Mouse (Mus musculus) lung, embryonic 15.5 days (tissue): Measurements from ENCODE around the gene Pla2g1b. TPM values are rescaled to one million over a fixed set of nuclear protein-coding genes. Genes with fewer than 3 reads are reported as not detected.

Source experiments
- ATAC-seq: fragments of 200-750 bp; cut with Nextera tagmentation; 2 replicates; pipeline ENCODE4 v1.8.0; 2017; ENCODE audit warnings: moderate number of reproducible peaks, borderline replicate concordance; ENCODE audit not compliant: low FRiP score, low TSS enrichment; ENCODE audit errors: extremely low read depth
- H3K27ac ChIP-seq: fragments of 300-500 bp; sonication (generic); 2 replicates; pipeline ENCODE4 v1.5.1; 2015; ENCODE audit warnings: moderate library complexity, mild to moderate bottlenecking, inconsistent platforms
- H3K27me3 ChIP-seq: fragments of 300-500 bp; sonication (generic); 2 replicates; pipeline ENCODE4 v1.6.1; 2015; ENCODE audit warnings: inconsistent platforms
- H3K36me3 ChIP-seq: fragments of 300-500 bp; sonication (generic); 2 replicates; pipeline ENCODE4 v1.6.1; 2015; ENCODE audit warnings: inconsistent platforms
- H3K4me1 ChIP-seq: fragments of 300-500 bp; sonication (generic); 2 replicates; pipeline ENCODE4 v1.6.1; 2015; ENCODE audit warnings: inconsistent platforms
- H3K4me2 ChIP-seq: fragments of 300-500 bp; sonication (generic); 2 replicates; pipeline ENCODE4 v1.6.1; 2015; ENCODE audit warnings: inconsistent platforms, mild to moderate bottlenecking, moderate library complexity
- H3K4me3 ChIP-seq: fragments of 300-500 bp; sonication (generic); 2 replicates; pipeline ENCODE4 v1.5.1; 2015; ENCODE audit warnings: mild to moderate bottlenecking, inconsistent platforms
- H3K9ac ChIP-seq: fragments of 300-500 bp; sonication (generic); 2 replicates; pipeline ENCODE4 v1.6.1; 2015; ENCODE audit warnings: inconsistent platforms
- H3K9me3 ChIP-seq: fragments of 300-500 bp; sonication (generic); 2 replicates; pipeline ENCODE4 v1.6.1; 2016; ENCODE audit warnings: inconsistent platforms
- WGBS: fragments of 180-500 bp; shearing (Covaris S2); methylation state at CpG from one replicate; pipeline ENCODE4 v1.1.7; 2015; 5-methylcytosine and 5-hydroxymethylcytosine counted together
- polyA plus RNA-seq: library from polyadenylated mRNA; unstranded; fragments of >200 nt; fragmentation: Nextera tagmentation; extraction: Ambion mirVana; gene quantifications from 2 replicates; pipeline ENCODE4 v1.2.1, GENCODE M21; 2015

The Pla2g1b gene
- polyA plus RNA-seq, 1 experiment from 2014 or later: 7.0 TPM

- peak overlapping the region; percentile 78 for H3K27ac ChIP-seq
- 77% methylated on average over 4 of the region's 4 CpGs for WGBS
- H3K27me3 ChIP-seq: no peaks in the 10 kb centered on the region
- ATAC-seq: no peak
- H3K4me2 ChIP-seq: peak overlapping the region; percentile 31; the same call in 1 of the 2 replicates
- H3K9ac ChIP-seq: no peak overlapping the region
- H3K4me1 ChIP-seq: peaks cover 74% of the 10 kb centered on the region
- H3K36me3 ChIP-seq: no peaks in the 10 kb centered on the region
- H3K9me3 ChIP-seq: no peaks in the 10 kb centered on the region
- H3K4me3 ChIP-seq: no peak overlapping the region
These were observed 56.5 kb downstream of the Pla2g1b start for GRCm38 (mm10) chr5:115522531-115522930.

GRCm38 (mm10) chr5:115522981-115523499 lies 57.0 kb downstream of the Pla2g1b start:
- Histone ChIP-seq H3K4me2 (no peak overlapping the region), H3K27ac (peak overlapping the region; percentile 78), H3K9ac (no peak overlapping the region), H3K4me3 (no peak overlapping the region), H3K27me3 (no peaks in the 10 kb centered on the region), H3K36me3 (no peaks in the 10 kb centered on the region), H3K4me1 (peaks cover 78% of the 10 kb centered on the region), H3K9me3 (no peaks in the 10 kb centered on the region)
- 62% methylated on average over 15 of the region's 15 CpGs for WGBS
- ATAC-seq: no peak

- ATAC-seq: peak; percentile 65
- WGBS: 8% methylated on average over 15 of the region's 15 CpGs
- H3K4me1 ChIP-seq: peaks cover 85% of the 10 kb centered on the region
These were observed 57.9 kb downstream of the Pla2g1b start for GRCm38 (mm10) chr5:115523971-115524370.

More at GRCm38 (mm10) chr5:115523971-115524370, 57.9 kb downstream of the Pla2g1b start:
- Histone ChIP-seq H3K4me3 (no peak overlapping the region), H3K9me3 (no peaks in the 10 kb centered on the region), H3K27me3 (no peaks in the 10 kb centered on the region), H3K4me2 (peak overlapping the region; percentile 36), H3K36me3 (no peaks in the 10 kb centered on the region), H3K9ac (no peak overlapping the region; the same call in 1 of the 2 replicates), H3K27ac (peak overlapping the region; percentile 78)

Other genes with a start within 250 kb of the Pla2g1b start
- gene Pop5, start 230.4 kb upstream of the Pla2g1b start, polyA plus RNA-seq: 105 and 112 TPM in 2 replicates
- gene Rnf10, start 193.4 kb upstream of the Pla2g1b start, polyA plus RNA-seq: 141 and 150 TPM in 2 replicates
- 37.6 and 40.4 TPM in 2 replicates for gene Coq5, start 186.6 kb upstream of the Pla2g1b start, polyA plus RNA-seq
- gene Dynll1, start 165.3 kb upstream of the Pla2g1b start, polyA plus RNA-seq: 1,439 and 1,513 TPM in 2 replicates
- gene Srsf9, start 139.1 kb upstream of the Pla2g1b start, polyA plus RNA-seq: 262 and 286 TPM in 2 replicates
- gene Gatc, start 125.1 kb upstream of the Pla2g1b start, polyA plus RNA-seq: 20.7 and 24.2 TPM in 2 replicates
- 65.4 and 66.0 TPM in 2 replicates for gene Triap1, start 125.0 kb upstream of the Pla2g1b start, polyA plus RNA-seq
- 891 and 915 TPM in 2 replicates for gene Cox6a1, start 117.3 kb upstream of the Pla2g1b start, polyA plus RNA-seq
- gene Msi1, start 36.7 kb upstream of the Pla2g1b start, polyA plus RNA-seq: 9.4 and 9.7 TPM in 2 replicates
- 27.2 and 30.4 TPM in 2 replicates for gene Sirt4, start 18.5 kb downstream of the Pla2g1b start, polyA plus RNA-seq
- 57.1 and 58.6 TPM in 2 replicates for gene Pxn, start 40.4 kb downstream of the Pla2g1b start, polyA plus RNA-seq
- 1,589 and 1,600 TPM in 2 replicates for gene Rplp0, start 93.2 kb downstream of the Pla2g1b start, polyA plus RNA-seq
- gene Gcn1l1, start 99.0 kb downstream of the Pla2g1b start, polyA plus RNA-seq: 35.6 and 40.0 TPM in 2 replicates
- 14.7 and 17.5 TPM in 2 replicates for gene Rab35, start 165.6 kb downstream of the Pla2g1b start, polyA plus RNA-seq